Mouse (Mus musculus) liver, embryonic 16.5 days (tissue): ENCODE measurements at regions not wholly inside any gene's neighbourhood (a gene's known extent, or its start where the extent isn't known, plus 50 kb on each side); places are given as distances from the start of the nearest gene placed in this dataset.
"Not testable (repeated sequence)": the region's sequence is repeated elsewhere in the genome, so short reads cannot be mapped to it uniquely, and the experiment has no call there.

ENCODE experiments used
- ATAC-seq: fragments of 200-750 bp; cut with Nextera tagmentation; 2 replicates; pipeline ENCODE4 v1.8.0; 2017; ENCODE audit warnings: low read depth, mild to moderate bottlenecking, moderate number of reproducible peaks, moderate library complexity
- H3K27ac ChIP-seq: fragments of 300-500 bp; sonication (generic); 2 replicates; pipeline ENCODE4 v1.5.1; 2014; ENCODE audit warnings: mild to moderate bottlenecking, low read length
- H3K27me3 ChIP-seq: fragments of 300-500 bp; sonication (generic); 2 replicates; pipeline ENCODE4 v1.6.1; 2014; ENCODE audit warnings: low read depth, low read length, mixed read lengths; ENCODE audit not compliant: control insufficient read depth, insufficient read depth
- H3K36me3 ChIP-seq: fragments of 300-500 bp; sonication (generic); 2 replicates; pipeline ENCODE4 v1.6.1; 2014; ENCODE audit warnings: mild to moderate bottlenecking; ENCODE audit not compliant: control insufficient read depth, insufficient read depth
- H3K4me1 ChIP-seq: fragments of 300-500 bp; sonication (generic); 2 replicates; pipeline ENCODE4 v1.6.1; 2014; ENCODE audit warnings: low read depth, low read length, mixed read lengths; ENCODE audit not compliant: control insufficient read depth
- H3K4me2 ChIP-seq: fragments of 300-500 bp; sonication (generic); 2 replicates; pipeline ENCODE4 v1.6.1; 2014; ENCODE audit warnings: low read depth, low read length, mixed read lengths
- H3K4me3 ChIP-seq: fragments of 300-500 bp; sonication (generic); 2 replicates; pipeline ENCODE4 v1.5.1; 2014; ENCODE audit warnings: low read depth, mild to moderate bottlenecking, low read length
- H3K9ac ChIP-seq: fragments of 300-500 bp; sonication (generic); 2 replicates; pipeline ENCODE4 v1.6.1; 2014; ENCODE audit warnings: low read depth, low read length
- H3K9me3 ChIP-seq: fragments of 300-500 bp; sonication (generic); replicated peaks from 2 replicates; pipeline ENCODE4 v1.6.1; 2016; ENCODE audit warnings: low read length; ENCODE audit not compliant: control insufficient read depth
- WGBS: fragments of 180-500 bp; shearing (Covaris S2); extraction: QIAGEN DNeasy Blood & Tissue Kit; methylation state at CpG from one replicate; pipeline ENCODE4 v1.1.7; 2014; ENCODE audit not compliant: insufficient replicate concordance; 5-methylcytosine and 5-hydroxymethylcytosine counted together

DNA sequence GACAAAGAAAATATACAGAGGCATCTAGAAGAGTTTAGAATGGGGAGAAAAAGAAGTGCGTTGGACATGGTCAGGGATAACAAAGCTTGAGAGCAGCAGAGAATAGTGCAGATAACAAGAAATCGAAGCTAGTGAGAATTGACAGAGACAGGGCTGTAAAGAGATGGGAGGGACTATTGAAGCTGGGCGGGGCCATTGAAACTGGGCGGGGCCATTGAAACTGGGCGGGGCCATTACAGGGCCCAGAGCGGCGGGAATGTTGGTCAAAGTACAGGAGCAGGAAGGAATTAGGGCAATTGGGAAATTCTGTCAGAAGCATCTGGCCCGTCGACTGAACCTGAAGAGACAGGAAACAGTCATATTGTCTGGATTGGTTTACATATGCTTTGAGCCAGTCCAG, 243.3 kb upstream of the Srek1ip1 start:
- ATAC-seq, result no peak
- no peaks in the 10 kb centered on the region for H3K36me3 ChIP-seq
- no peaks in the 10 kb centered on the region for H3K9me3 ChIP-seq
- WGBS, result 63% methylated on average over 9 of the region's 9 CpGs
- no peak overlapping the region for H3K9ac ChIP-seq
- H3K4me2 ChIP-seq, result no peak overlapping the region
- H3K27me3 ChIP-seq, result no peaks in the 10 kb centered on the region
- H3K27ac ChIP-seq, result no peak overlapping the region
- no peak overlapping the region for H3K4me3 ChIP-seq
- no peaks in the 10 kb centered on the region for H3K4me1 ChIP-seq

DNA sequence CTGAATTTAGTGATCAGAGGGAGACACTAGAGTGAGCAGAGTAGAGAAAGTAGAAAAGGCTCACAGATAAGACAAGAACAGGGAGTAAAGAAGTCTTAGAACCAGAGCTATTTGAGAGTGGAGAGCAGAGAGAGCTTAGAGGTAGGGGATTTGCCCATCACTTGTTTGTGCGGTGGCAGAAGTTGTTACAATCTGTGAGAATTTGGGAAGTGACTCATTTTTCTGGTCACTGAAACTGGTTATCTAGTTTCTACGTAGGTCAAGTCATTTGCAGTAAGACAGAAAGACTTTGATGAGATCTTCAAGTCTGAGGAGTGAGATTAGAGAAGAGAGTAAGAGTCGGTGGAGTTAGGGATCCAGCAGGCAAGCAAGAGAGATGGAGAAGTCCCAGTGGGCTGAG, 239.0 kb upstream of the Srek1ip1 start:
- no peaks in the 10 kb centered on the region for H3K4me1 ChIP-seq
- 43% methylated on average over 3 of the region's 3 CpGs for WGBS
- H3K4me3 ChIP-seq, result no peak overlapping the region
- H3K27ac ChIP-seq, result no peak overlapping the region
- no peaks in the 10 kb centered on the region for H3K27me3 ChIP-seq
- no peak overlapping the region for H3K9ac ChIP-seq
- no peaks in the 10 kb centered on the region for H3K9me3 ChIP-seq
- no peak overlapping the region for H3K4me2 ChIP-seq
- no peak for ATAC-seq
- no peaks in the 10 kb centered on the region for H3K36me3 ChIP-seq

DNA sequence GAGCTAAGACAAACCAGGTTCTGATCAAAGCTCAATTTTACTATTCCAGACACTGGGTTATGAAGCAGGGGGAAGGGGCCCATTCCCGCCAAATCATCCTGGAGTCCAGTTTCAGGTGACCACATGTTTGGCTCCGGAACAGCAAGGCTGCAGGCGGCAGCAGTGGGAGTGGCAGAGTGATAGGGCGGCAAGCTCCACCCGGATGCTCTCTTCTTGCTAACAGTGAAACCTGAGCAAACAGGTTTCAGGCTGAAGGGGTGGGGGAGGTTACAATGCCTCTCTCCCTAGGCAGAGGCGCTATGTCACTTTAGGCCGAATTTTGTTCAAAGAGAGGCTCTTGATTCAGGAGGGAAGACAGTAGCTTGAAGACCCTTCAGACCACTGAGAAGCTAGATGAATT, 235.7 kb upstream of the Srek1ip1 start:
- H3K27me3 ChIP-seq, H3K9ac ChIP-seq, H3K4me3 ChIP-seq, H3K4me2 ChIP-seq, H3K36me3 ChIP-seq, H3K27ac ChIP-seq, H3K9me3 ChIP-seq, H3K4me1 ChIP-seq: not testable (repeated sequence)
- 41% methylated on average over 7 of the region's 7 CpGs for WGBS
- ATAC-seq, result 0 out of 2 replicates have a peak, but pooled peaks have one; percentile 21

DNA sequence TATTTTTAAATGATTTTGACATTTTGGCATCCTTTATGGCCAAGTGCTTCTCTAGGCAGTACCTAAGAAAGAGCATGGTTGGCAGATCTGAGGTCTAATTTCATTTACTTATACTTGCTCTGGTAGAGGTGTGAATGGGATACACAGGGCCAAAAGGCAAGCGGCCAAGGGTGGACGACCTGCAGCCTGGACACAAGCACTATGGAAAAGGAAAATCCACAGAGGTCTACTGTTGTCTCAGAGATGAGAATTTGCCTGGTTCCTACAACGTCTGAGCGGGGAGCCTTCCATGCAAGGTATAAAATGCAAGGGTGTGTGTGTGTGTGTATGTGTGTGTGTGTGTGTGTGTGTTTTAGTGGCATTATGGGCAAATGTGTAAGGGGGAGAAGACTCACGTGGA, 232.4 kb upstream of the Srek1ip1 start:
- Histone ChIP-seq H3K4me3 (no peak overlapping the region), H3K9me3 (no peaks in the 10 kb centered on the region), H3K4me1 (no peaks in the 10 kb centered on the region), H3K27me3 (no peaks in the 10 kb centered on the region), H3K36me3 (no peaks in the 10 kb centered on the region), H3K9ac (no peak overlapping the region), H3K27ac (no peak overlapping the region), H3K4me2 (no peak overlapping the region)
- no peak for ATAC-seq
- WGBS, result 63% methylated on average over 5 of the region's 5 CpGs

DNA sequence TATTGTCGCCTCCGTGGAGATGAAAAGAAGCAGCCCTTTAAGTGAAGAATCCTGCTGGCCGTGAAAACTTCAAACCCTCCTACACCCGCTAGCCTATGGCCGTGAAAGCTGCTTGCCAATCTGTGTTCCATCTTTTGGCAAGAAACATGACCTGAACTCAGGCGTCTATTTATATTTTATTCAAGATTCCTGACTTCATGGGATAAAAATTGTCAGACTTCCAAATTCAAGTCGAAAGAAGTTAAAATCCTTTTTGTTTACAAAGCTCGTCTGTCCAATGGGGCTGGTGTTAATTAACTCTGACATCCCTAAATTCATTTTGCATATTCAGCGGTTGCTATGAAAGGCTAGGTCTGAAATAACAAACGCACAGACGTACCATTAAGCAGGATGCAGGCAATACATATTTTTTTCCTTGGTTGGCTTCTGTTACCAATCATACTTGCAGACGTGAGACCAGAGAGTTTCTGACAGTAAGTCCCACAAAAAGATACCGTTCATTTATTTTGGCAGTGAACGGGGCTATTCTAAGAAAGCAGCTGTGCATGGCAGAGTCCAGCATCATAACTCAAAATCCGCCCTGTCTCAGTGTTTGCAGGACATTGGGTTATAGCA, 231.7 kb upstream of the Srek1ip1 start:
- H3K4me3 ChIP-seq, result no peak overlapping the region
- H3K9ac ChIP-seq, result no peak overlapping the region
- no peaks in the 10 kb centered on the region for H3K27me3 ChIP-seq
- no peaks in the 10 kb centered on the region for H3K9me3 ChIP-seq
- ATAC-seq, result no peak
- WGBS, result 67% methylated on average over 15 of the region's 15 CpGs
- H3K4me1 ChIP-seq, result no peaks in the 10 kb centered on the region
- no peak overlapping the region for H3K4me2 ChIP-seq
- H3K36me3 ChIP-seq, result no peaks in the 10 kb centered on the region
- no peak overlapping the region for H3K27ac ChIP-seq

DNA sequence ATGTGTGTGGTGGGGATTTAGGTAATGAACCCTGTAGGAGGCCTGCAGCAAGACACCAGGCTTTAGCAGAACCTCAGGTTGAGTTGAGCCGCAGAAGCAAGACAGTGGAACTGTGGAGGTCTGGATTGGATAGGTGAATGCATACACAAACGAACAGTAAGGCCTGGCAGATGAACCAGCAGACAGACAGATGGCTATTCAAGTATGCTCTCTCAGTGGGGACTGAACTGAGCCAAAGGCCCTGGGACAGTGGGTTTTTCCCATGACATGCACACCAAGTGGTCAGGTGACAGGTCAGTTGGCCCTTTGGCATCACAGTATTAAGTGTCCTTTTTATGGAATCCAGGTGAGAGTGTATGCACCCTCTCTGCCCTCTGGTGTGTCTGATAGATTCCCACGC, 229.7 kb upstream of the Srek1ip1 start:
- Histone ChIP-seq H3K9me3 (no peaks in the 10 kb centered on the region), H3K4me1 (no peaks in the 10 kb centered on the region), H3K9ac (no peak overlapping the region), H3K36me3 (no peaks in the 10 kb centered on the region), H3K27me3 (no peaks in the 10 kb centered on the region), H3K4me3 (no peak overlapping the region), H3K27ac (no peak overlapping the region), H3K4me2 (no peak overlapping the region)
- WGBS, result 44% methylated on average over 3 of the region's 3 CpGs
- no peak for ATAC-seq

DNA sequence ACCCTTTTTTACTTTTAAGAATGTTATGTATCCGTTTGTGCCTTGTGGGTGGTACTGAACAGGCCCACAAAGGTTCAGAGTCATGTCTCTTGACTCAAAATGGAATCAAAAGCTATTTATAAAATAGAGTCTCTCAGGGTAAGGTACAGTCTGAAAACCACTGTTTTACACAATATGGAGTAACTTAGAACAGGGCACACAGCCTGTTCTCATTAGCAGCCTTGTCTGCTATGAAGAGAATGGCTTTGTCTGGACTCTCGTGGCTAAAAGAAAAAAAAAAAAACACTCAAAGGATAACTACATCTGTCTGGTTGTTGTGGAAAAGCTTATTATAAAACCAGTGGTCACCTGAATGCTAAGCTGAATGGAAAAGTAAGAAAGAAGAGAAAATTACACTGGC, 229.3 kb upstream of the Srek1ip1 start:
- H3K27ac ChIP-seq, result no peak overlapping the region
- 40% methylated on average over 2 of the region's 2 CpGs for WGBS
- no peaks in the 10 kb centered on the region for H3K4me1 ChIP-seq
- no peak overlapping the region for H3K4me2 ChIP-seq
- H3K9ac ChIP-seq, result no peak overlapping the region
- H3K4me3 ChIP-seq, result no peak overlapping the region
- H3K9me3 ChIP-seq, result no peaks in the 10 kb centered on the region
- no peaks in the 10 kb centered on the region for H3K27me3 ChIP-seq
- H3K36me3 ChIP-seq, result no peaks in the 10 kb centered on the region
- ATAC-seq, result no peak

DNA sequence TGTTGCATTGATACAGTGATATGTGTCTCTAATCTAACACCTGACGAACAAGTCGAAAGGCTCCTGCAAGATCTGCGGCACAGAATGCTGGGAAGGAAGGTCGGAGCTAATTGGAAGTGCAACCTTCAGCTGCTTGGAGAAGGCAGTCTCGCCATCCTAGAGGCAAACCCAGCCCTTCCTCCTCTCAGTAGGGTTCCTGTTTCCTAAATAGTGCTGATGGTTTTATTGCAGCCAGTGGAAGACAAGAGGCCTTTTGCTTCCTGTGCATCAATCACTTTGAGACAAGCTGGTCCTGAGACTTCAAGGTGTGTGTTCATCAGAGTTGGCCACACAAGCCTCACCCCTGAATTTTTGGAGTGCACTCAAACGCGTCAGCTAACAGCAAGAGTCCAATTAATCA, 228.4 kb upstream of the Srek1ip1 start:
- no peaks in the 10 kb centered on the region for H3K27me3 ChIP-seq
- H3K9me3 ChIP-seq, result no peaks in the 10 kb centered on the region
- ATAC-seq, result no peak
- WGBS, result 31% methylated on average over 7 of the region's 7 CpGs
- H3K4me3 ChIP-seq, result no peak overlapping the region
- H3K4me1 ChIP-seq, result no peaks in the 10 kb centered on the region
- H3K27ac ChIP-seq, result no peak overlapping the region
- no peaks in the 10 kb centered on the region for H3K36me3 ChIP-seq
- H3K4me2 ChIP-seq, result no peak overlapping the region
- no peak overlapping the region for H3K9ac ChIP-seq

DNA sequence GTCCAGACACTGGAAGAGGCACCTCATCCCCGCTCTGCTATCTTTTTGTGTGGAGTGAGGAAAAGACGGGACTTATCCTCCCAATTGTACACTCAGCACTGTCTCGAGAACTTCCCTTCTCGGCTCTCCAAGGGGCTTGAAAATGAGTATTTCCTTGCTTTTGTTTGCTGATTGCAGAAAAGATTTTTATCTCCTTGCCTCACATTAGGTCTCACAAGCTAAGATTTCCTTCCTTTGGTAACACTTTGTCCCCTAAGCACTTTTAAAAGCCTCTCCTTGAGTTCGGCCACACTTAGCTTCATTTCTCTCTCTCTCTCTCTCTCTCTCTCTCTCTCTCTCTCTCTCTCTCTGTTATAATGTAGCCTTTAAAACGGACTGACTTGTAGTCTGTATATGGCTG, 222.5 kb upstream of the Srek1ip1 start:
- H3K27ac ChIP-seq, result no peak overlapping the region
- H3K9me3 ChIP-seq, result no peaks in the 10 kb centered on the region
- H3K4me2 ChIP-seq, result no peak overlapping the region
- H3K4me3 ChIP-seq, result no peak overlapping the region
- H3K36me3 ChIP-seq, result no peaks in the 10 kb centered on the region
- H3K4me1 ChIP-seq, result no peaks in the 10 kb centered on the region
- no peaks in the 10 kb centered on the region for H3K27me3 ChIP-seq
- H3K9ac ChIP-seq, result no peak overlapping the region
- no peak for ATAC-seq
- 11% methylated on average over 6 of the region's 6 CpGs for WGBS
